Mouse (Mus musculus): ENCODE data around the gene Gm27179.
"Not testable (repeated sequence)": the region's sequence is repeated elsewhere in the genome, so short reads cannot be mapped to it uniquely, and the experiment has no call there.

The Gm27179 gene

DNA sequence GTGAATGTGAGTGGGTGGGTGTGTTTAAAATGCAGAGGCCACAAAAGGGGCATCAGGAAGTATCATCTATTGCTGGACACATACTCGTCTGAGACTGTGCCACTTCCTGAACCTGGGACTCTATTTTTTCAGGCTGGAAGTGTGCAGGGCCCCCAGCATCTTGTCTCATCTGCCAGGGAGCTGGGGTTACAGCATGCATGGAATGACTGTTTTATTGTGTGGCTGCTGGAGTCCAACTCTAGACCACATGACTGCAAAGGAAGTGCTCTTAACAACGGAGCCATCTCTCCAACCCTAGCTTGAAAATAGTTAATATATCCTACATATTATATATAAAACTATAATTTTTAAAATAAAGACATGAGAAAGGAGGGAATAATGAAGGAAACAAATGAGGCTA is 39.0 kb downstream of the Gm27179 start:
- DNase-seq (ENCODE audit: low spot score): not testable (repeated sequence)

DNA sequence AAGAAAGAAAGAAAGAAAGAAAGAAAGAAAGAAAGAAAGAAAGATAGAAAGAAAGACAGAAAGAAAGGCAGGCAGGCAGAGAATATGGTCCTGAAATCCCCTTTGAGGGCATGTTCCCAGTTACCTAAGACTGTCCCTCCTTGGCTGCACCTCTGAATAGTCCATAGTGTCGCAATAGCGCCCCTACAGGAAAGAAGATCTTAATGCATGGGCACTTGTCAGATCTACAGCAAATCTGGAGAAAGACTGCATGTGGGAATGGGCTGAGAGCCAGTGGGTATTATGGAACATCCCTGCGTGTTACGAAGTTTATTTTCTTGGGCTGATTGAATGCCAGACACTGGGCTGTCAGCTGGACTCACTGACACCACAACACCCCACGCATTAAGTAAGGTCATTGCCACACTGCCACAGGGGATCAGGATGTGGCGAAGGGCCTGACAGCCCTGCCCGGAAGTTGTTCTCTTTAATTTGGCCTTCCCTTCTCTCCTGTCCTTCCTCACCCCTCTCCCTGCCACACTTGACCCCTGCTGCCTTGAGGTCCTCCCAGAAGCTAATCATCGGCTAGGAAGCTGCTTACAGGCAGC is 42.1 kb downstream of the Gm27179 start:
- not testable (repeated sequence) for DNase-seq (ENCODE audit: low spot score)

DNA sequence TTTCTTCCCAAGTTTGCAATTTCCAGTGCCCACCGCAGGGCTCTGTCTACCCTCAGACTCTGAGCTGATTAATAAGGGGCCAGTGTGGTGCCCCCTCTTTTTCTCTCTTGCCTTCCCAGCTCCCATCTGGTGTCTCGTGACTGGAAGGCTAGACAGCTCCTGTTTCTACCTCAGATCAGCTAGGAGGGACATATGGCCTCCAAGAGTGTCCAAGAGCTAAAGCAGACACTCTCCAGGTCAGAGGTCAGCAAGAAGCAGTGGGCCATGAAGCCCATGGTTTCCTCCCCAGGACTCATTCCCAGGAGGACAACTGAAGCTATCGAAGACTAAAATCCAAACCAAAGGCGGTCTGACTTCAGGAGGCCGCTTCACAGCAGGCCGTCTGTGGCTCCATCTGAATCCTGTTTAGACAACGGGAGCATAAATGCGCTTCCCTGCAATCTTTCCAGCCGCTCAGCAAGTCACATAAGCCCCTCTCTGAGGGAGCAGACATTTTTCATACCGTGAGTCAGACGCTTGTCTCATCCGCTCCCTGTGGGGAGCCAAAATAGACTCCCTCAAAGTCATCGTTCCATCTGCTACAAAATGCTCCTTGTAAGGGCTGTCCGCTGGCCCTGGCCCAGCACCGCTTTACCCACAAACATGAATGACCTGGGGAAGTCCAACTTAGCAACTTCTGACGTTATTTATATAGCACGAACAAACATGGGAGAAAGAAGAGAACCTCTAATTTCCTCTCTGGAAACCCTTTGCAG is 44.6 kb downstream of the Gm27179 start:
- not testable (repeated sequence) for DNase-seq (ENCODE audit: low spot score)

DNA sequence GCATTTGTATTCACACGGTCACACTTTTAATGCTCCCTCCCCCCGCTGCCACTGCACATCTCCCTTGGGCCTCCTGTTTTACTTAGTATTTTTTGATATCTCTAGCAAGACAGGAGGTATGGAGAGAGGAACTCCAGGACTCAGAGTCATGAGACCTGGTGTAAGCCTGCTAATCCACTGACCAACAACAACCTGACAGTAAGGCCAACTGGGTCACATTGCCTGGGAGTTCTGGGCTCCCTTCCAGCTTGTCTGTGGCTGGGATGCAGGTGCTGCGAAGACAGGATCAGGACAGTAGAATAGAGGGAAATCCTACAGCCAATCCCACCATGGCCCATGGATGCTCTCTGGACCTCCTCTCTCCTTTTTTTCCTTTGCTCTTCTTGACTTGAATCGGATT is 47.9 kb downstream of the Gm27179 start:
- DNase-seq (ENCODE audit: low spot score): not testable (repeated sequence)
